Mouse (Mus musculus) lung, postnatal 0 days (tissue): ENCODE results near the gene Tceal7.

Source experiments
- CTCF ChIP-seq: IDR thresholded peaks from 2 replicates; pipeline ENCODE4 v1.5.1; 2016; ENCODE audit warnings: antibody characterized with exemption, mild to moderate bottlenecking
- EP300 ChIP-seq: IDR thresholded peaks from 2 replicates; pipeline ENCODE4 v1.6.1; 2016; ENCODE audit warnings: antibody characterized with exemption, mild to moderate bottlenecking, control low read depth

- TF ChIP-seq CTCF = no peak
- no peak for TF ChIP-seq EP300
Observed at GRCm38 (mm10) chrX:136267720-136268119, 53.1 kb downstream of the Tceal7 start.
